Mouse (Mus musculus): ENCODE data around the gene Cpeb2.

The Cpeb2 gene

GRCm38 (mm10) chr5:43239141-43239835 is 6.3 kb downstream of the Cpeb2 start:
- no peak for DNase-seq (ENCODE audit: low read depth)

- DNase-seq (ENCODE audit: low read depth): no peak
These were observed 7.8 kb downstream of the Cpeb2 start for GRCm38 (mm10) chr5:43240729-43241128.

GRCm38 (mm10) chr5:43246236-43246635 is 13.3 kb downstream of the Cpeb2 start:
- no peak for DNase-seq (ENCODE audit: low read depth)

- DNase-seq (ENCODE audit: low read depth): no peak
These were observed 14.0 kb downstream of the Cpeb2 start for GRCm38 (mm10) chr5:43246954-43247353.

- no peak for DNase-seq (ENCODE audit: low read depth)
These were observed 15.0 kb downstream of the Cpeb2 start for GRCm38 (mm10) chr5:43248001-43248430.

- DNase-seq (ENCODE audit: low read depth): no peak
These were observed 24.5 kb downstream of the Cpeb2 start for GRCm38 (mm10) chr5:43257490-43257889.

GRCm38 (mm10) chr5:43258472-43259142 is 25.6 kb downstream of the Cpeb2 start:
- no peak for DNase-seq (ENCODE audit: low read depth)

- DNase-seq (ENCODE audit: low read depth): no peak
These were observed 28.8 kb downstream of the Cpeb2 start for GRCm38 (mm10) chr5:43261814-43262213.

- DNase-seq (ENCODE audit: low read depth): no peak
These were observed 31.0 kb downstream of the Cpeb2 start for GRCm38 (mm10) chr5:43263951-43264350.

GRCm38 (mm10) chr5:43264696-43265095 is 31.7 kb downstream of the Cpeb2 start:
- DNase-seq (ENCODE audit: low read depth): no peak

- DNase-seq (ENCODE audit: low read depth): no peak
These were observed 45.0 kb downstream of the Cpeb2 start for GRCm38 (mm10) chr5:43277982-43278381.

- no peak for DNase-seq (ENCODE audit: low read depth)
These were observed 46.8 kb downstream of the Cpeb2 start for GRCm38 (mm10) chr5:43279774-43280173.

GRCm38 (mm10) chr5:43285756-43286155 is 52.8 kb downstream of the Cpeb2 start:
- DNase-seq (ENCODE audit: low read depth): no peak

GRCm38 (mm10) chr5:43289752-43290446 is 56.9 kb downstream of the Cpeb2 start:
- no peak for DNase-seq (ENCODE audit: low read depth)

GRCm38 (mm10) chr5:43293136-43293535 is 60.2 kb downstream of the Cpeb2 start:
- DNase-seq (ENCODE audit: low read depth): no peak

- DNase-seq (ENCODE audit: low read depth): no peak
These were observed 64.5 kb downstream of the Cpeb2 start for GRCm38 (mm10) chr5:43297459-43297858.

GRCm38 (mm10) chr5:43298975-43299374 is 66.0 kb downstream of the Cpeb2 start:
- no peak for DNase-seq (ENCODE audit: low read depth)

GRCm38 (mm10) chr5:43300076-43300475 is 67.1 kb downstream of the Cpeb2 start:
- no peak for DNase-seq (ENCODE audit: low read depth)

GRCm38 (mm10) chr5:43300979-43301378 is 68.0 kb downstream of the Cpeb2 start:
- no peak for DNase-seq (ENCODE audit: low read depth)

GRCm38 (mm10) chr5:43303504-43303903 is 70.5 kb downstream of the Cpeb2 start:
- no peak for DNase-seq (ENCODE audit: low read depth)

GRCm38 (mm10) chr5:43305449-43305848 is 72.5 kb downstream of the Cpeb2 start:
- no peak for DNase-seq (ENCODE audit: low read depth)

GRCm38 (mm10) chr5:43309961-43310360 is 77.0 kb downstream of the Cpeb2 start:
- peak; percentile 9 for DNase-seq (ENCODE audit: low read depth)

GRCm38 (mm10) chr5:43324311-43324862 is 91.4 kb downstream of the Cpeb2 start:
- DNase-seq (ENCODE audit: low read depth): no peak

All from fibroblast of lung, adult 2 months (primary cell).